Mouse (Mus musculus) cerebellum, adult 9-10 months (tissue): ENCODE data around the gene Col1a1.
A peak's percentile ranks its signal among the peaks of the same experiment; 100 is the strongest.
"Not testable (repeated sequence)": the region's sequence is repeated elsewhere in the genome, so short reads cannot be mapped to it uniquely, and the experiment has no call there.

Experiments
- DNase-seq: peaks from one replicate; pipeline ENCODE4 v3.0.0; 2022

Gene Col1a1

GRCm38 (mm10) chr11:94938296-94938695 is 2.3 kb downstream of the Col1a1 start:
- DNase-seq: no peak

GRCm38 (mm10) chr11:94939280-94939679 is 3.3 kb downstream of the Col1a1 start:
- DNase-seq: peak; percentile 77

GRCm38 (mm10) chr11:94941121-94941520 is 5.1 kb downstream of the Col1a1 start:
- DNase-seq: no peak

GRCm38 (mm10) chr11:94941776-94942175 is 5.8 kb downstream of the Col1a1 start:
- DNase-seq: no peak

- peak; percentile 48 for DNase-seq
Measured at GRCm38 (mm10) chr11:94942282-94943023, 6.4 kb downstream of the Col1a1 start.

GRCm38 (mm10) chr11:94943054-94943453 is 7.0 kb downstream of the Col1a1 start:
- no peak for DNase-seq

DNA sequence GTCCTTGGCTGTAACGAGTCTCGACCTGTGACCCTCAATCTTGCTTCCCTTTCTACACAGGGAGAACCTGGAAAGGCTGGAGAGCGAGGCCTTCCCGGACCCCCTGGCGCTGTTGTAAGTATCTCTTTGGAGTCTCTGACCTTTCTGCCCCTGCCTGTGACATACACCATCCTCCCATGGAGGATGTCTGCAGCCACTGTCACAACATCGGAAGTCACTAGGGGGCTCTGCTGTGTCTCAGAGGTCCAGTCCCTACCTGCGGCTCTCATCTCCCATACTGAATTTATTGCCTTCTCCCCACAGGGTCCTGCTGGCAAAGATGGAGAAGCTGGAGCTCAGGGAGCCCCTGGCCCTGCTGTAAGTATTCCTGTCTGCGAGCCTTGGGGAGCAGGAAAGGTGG is 8.3 kb downstream of the Col1a1 start:
- DNase-seq: no peak

DNA sequence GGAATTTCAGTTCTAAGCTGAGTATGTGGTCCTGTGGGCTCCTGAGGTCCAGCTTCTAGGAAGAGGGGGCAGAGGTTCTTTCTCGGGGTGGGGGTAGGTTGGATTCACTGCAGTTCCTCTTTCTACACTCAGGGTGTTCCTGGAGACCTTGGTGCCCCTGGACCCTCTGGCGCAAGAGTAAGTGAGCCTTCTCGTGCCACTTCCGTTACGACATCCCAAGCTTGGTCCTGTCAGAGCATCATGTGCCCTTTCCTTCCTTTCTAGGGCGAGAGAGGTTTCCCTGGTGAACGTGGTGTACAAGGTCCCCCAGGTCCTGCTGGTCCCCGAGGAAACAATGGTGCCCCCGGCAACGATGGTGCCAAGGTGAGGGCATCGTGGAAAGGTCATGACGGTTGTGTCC is 9.2 kb downstream of the Col1a1 start:
- no peak for DNase-seq

DNA sequence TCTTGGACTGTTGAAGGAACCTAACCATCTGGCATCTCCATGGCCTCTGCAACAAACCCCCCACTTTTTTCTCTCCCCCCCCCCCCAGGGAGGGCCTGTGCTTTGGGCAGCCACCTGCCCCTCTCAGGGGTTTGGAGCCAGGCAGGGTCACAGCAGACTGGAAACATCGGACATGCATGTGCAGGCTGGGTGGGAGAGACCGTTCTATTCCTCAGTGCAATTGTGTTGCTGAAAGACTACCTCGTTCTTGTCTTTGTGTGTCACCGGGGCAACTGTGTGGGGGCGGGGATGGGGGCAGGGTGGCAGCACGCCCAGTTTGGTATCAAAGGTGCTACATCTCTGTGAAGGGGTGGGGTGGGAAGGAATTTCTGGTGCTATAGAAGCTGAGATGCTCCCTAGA is 16.1 kb downstream of the Col1a1 start:
- no peak for DNase-seq

DNA sequence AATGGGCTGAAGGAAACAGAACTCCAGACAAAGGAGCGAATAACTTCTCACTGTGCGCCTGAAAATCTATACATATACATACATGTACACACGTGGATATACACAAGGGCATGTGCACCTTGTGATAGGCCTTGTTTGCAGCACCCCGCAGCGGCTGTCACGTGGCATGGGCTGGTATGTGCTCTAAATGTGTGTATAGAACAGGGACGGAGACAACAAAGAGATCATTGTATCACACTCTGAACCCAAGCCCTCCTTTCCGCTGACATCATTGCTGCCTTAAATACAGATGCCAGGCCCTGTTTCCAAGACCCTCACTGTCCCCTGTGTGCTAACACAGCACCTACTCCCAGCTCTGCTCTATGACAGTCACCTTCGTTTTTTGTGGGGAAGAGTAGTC is 19.1 kb downstream of the Col1a1 start:
- DNase-seq: no peak

GRCm38 (mm10) chr11:94957693-94958064 is 21.7 kb downstream of the Col1a1 start:
- DNase-seq: no peak

DNA sequence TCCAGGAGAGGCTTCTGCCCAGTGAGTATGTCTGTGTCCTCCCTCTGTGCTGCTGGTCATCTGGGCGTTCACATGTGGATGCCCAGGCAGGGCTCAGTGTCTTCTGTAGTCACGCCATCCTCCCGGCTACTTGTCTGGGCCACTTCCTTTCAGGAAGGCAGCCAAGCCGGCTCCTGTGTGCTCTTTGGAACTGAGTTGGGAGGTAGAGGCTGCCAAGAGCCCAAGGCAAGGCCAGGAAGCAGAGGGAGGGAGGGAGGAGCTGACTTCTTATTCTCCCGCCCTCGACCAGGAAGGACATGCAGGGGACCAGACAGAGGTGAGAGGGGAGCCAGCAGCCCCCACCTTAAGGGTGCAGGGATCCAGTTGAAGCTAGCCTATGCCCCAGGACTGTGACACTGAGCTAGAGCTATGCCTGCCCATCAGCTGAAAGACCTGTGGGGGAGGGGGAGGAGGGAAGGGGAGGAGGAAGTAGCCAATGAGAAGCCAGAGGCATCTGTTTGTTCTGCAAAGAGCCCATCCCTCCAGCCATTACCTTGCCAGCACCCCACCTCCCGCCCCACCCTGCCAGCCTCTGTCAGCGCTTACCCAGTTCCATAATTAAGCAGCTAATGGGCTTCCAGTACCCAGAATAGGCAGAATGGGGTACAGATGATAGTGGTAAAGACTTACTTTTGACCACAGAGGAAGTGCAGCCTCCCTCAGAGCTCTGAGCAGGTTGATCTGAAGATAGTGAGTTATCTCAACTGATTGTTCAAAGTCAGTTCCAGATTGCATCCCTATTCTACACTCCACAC is 22.2 kb downstream of the Col1a1 start:
- peak; percentile 61 for DNase-seq

- no peak for DNase-seq
Measured at GRCm38 (mm10) chr11:94962534-94963101, 26.6 kb downstream of the Col1a1 start.

DNA sequence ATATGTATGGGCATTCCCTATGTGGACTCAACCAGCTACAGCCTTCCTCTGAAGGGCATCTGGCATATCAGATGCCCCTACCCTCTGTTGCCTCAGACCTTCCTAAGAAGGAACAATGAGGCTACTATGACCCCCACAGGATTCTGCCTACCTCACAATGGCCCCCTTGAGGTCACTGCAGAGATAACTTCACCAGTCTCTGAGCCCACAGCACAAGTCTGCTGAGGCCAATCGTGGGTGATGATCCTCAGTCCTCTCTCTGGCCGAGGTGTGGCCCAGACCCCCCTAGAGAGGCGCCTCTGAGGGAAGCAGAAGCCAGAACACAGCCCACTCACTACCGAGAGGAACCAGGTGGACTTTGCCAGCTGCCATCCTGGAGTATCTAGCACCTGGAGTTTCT is 31.4 kb downstream of the Col1a1 start, which contains the start of gene Hils1:
Hils1 (plus strand) TSS at position 175 of the 400 bp plus-strand sequence.
- no peak for DNase-seq

DNA sequence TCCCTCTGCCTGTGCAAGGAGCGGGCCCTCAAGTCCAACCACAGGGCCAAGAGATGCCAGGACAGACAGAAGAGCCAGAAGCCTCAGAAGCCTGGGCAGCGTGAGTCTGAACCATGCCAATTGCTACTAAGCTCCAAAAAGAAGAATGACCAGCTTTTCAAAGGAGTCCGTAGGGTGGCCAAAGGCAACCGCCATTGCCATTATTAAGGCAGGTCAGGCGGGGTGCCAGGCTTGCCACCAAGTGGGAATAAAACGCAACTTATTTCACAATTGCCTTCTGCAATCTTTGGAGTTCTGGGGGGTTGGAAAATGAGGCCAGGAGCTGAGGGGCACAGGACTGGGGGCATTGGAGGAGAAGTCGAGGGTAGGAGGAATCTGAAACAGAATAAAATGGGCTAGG is 32.2 kb downstream of the Col1a1 start:
- no peak for DNase-seq

GRCm38 (mm10) chr11:94969709-94970108 is 33.7 kb downstream of the Col1a1 start:
- DNase-seq: not testable (repeated sequence)

DNA sequence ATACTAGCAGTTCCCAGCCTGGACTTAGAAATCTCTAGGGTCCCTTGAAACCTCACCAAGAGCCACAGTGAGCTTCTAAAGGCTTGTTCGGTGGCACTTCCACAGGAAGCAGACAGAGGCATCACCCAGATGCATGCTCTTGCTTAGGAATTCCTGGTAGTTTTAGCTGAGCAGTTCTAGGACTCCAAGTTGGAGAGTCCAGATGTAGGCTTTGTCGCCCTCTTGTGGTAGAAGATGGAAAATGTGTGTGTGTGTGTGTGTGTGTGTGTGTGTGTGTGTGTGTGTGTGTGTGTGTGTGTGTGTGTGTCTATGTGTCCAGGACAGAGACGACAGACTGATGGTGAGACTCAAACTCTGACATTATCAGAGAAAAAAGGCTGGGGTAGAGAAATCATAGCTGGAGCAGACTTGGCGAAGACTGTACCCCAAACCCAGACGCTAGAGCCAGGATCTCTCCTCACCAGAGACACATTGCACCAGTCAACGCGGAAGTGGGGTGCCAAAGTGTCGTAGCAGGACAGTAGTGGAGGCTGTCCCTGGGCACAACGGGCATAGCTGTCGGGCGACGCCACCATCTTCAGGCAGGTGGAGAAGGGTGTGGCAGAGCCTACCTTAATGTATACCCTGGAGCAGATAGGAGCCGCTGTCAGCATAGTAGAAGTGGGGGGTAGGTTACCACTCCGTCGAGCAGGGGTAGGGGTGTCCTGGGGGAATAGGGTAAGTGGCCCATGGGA is 34.4 kb downstream of the Col1a1 start:
- DNase-seq: peak; percentile 81

DNA sequence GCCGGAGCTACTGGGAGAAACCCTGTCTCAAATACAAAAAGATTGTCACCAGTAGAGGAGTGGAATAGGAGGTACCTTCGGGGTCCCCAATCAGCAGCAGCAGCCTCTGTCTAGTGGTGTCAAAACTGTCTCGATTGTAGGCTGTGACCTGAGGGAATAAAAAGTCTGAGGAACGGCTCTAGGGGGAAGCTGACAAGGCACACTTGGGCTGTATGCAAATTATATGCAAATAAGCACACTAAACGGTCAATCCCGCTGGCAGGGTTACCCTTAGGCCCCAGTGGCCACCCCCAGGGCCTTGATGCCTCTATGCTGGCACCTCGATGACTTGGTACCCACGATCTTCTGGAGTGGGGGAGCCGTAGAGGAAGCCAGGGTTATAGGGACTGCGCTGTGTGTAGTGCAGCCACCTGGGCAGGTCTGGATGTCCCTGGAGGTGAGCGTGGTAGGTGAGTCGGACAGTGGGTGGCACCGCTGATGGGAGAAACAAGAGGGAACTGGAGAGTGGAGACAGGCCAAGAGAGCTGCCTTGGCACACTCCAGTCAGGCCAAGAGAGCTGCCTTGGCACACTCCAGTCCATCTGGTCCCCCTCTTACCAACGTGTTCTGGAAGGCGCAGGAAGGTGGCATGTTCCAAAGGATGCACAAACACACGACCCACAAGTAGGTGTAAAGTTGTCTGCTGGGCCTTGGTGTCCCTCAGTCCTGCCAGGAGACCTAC is 36.0 kb downstream of the Col1a1 start:
- DNase-seq: peak; percentile 75

- DNase-seq: no peak
Measured at GRCm38 (mm10) chr11:94972887-94973286, 36.9 kb downstream of the Col1a1 start.

GRCm38 (mm10) chr11:94973313-94973712 is 37.3 kb downstream of the Col1a1 start:
- DNase-seq: no peak

DNA sequence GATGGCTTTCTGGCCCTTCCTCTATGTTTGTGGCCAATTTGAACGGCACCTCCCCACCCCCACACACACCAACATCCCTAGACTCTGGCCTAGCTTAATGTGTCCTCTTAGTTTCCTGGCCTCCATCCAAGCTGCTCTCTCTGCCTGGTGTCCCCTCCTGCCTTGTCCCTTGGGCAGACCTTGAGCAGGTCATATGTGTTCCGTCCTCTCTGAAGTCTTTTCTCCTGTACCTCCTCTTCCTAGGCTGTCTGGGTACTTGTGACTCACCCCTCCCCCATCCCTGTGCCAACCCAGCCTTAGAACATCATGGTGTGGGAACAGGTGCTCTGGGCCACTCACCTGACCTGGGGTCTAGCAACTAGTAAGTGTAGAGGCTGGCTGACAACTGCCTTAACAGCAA is 38.9 kb downstream of the Col1a1 start:
- peak; percentile 57 for DNase-seq

GRCm38 (mm10) chr11:94976199-94976598 is 40.2 kb downstream of the Col1a1 start, which contains the start of gene Sgca:
TSS of gene Sgca (minus strand) at chr11:94976327.
- DNase-seq: no peak
